Mouse (Mus musculus) gastrocnemius, adult 18-20 months (tissue): ENCODE measurements at regions not wholly inside any gene's neighbourhood (a gene's known extent, or its start where the extent isn't known, plus 50 kb on each side); places are given as distances from the start of the nearest gene placed in this dataset.

ENCODE experiments used
- DNase-seq: peaks from one replicate; pipeline ENCODE4 v3.0.0; 2021; ENCODE audit warnings: low spot score

DNA sequence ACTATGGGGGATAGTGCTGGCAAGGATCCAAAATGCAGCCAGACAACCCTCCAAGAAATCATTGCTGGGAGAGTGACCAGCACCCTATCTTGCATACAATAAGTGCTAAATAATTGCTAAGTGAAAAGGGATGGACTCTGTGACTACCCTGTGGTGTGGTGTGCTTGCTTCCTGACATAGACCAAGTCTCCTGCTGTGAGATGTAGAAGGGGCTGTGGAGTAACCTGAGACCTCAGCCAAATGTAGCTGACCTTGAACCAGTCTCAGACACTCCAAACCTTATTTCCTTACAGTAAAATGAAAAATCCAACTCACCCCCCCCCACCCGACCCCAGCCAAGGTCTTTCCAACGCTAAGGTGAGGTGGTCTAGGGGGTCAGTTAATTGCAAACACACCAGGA lies 221.2 kb upstream of the 4931429L15Rik start:
- DNase-seq = no peak

GRCm38 (mm10) chr9:46538616-46539015 lies 218.8 kb upstream of the 4931429L15Rik start:
- no peak for DNase-seq

- DNase-seq = no peak
Observed at GRCm38 (mm10) chr9:46516401-46517130, 196.8 kb upstream of the 4931429L15Rik start.

GRCm38 (mm10) chr9:46512276-46513051 lies 192.7 kb upstream of the 4931429L15Rik start:
- DNase-seq = no peak

GRCm38 (mm10) chr9:46511307-46511706 lies 191.5 kb upstream of the 4931429L15Rik start:
- no peak for DNase-seq

DNA sequence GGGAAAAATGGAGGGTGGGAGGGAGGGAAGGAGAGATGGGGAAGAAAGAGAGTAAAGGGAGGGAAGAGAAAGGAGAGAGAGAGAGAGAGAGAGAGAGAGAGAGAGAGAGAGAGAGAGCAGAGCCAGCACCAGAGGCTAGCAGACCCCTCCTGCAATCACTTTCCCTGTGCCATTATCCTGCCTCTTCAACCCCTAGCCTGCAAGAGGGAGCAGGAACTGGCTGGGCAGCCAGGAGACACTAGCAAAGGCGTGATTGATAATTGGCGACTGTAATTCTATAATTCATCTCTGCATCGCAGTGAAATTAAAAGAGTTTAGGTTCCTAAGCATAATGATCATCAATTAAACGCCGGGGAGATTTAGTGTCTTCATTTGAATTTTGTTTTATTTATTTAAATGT lies 190.1 kb upstream of the 4931429L15Rik start:
- DNase-seq = no peak

GRCm38 (mm10) chr9:46509458-46509857 lies 189.7 kb upstream of the 4931429L15Rik start:
- DNase-seq = no peak

- DNase-seq = no peak
Observed at GRCm38 (mm10) chr9:46507036-46507435, 187.2 kb upstream of the 4931429L15Rik start.

DNA sequence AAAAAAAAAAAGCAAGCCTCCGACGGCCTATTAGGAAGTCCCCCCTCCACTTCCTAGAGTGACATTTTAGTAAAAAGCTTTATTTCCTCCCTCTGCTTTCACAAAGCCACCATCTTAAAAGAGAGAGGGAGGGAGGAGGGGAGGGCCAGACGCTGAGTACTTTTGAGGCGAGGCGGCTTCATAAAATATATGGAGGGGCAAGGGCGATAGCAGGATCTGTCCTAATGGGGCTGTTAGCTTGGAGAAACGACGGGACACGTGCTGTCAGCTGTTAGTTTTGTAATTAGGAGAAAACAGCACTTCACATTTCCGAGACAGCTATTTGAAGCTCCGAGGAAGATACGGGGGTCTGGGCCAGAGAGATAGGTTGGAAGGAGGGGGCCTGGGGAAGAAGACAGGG lies 184.8 kb upstream of the 4931429L15Rik start:
- no peak for DNase-seq

DNA sequence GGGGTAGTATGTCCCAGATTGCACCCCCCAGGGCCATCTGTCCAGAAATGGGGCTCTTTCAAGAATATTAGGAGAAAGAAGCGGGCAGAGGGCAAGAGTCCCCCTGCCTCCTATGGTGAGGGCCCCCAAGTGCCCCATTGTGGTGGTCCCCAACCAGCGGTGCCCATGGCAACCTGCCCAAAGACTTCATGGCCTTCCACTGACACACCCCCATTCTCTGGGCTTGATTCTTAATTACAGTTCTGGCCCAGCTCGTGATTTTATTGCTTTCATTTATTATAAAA lies 184.3 kb upstream of the 4931429L15Rik start:
- no peak for DNase-seq

DNA sequence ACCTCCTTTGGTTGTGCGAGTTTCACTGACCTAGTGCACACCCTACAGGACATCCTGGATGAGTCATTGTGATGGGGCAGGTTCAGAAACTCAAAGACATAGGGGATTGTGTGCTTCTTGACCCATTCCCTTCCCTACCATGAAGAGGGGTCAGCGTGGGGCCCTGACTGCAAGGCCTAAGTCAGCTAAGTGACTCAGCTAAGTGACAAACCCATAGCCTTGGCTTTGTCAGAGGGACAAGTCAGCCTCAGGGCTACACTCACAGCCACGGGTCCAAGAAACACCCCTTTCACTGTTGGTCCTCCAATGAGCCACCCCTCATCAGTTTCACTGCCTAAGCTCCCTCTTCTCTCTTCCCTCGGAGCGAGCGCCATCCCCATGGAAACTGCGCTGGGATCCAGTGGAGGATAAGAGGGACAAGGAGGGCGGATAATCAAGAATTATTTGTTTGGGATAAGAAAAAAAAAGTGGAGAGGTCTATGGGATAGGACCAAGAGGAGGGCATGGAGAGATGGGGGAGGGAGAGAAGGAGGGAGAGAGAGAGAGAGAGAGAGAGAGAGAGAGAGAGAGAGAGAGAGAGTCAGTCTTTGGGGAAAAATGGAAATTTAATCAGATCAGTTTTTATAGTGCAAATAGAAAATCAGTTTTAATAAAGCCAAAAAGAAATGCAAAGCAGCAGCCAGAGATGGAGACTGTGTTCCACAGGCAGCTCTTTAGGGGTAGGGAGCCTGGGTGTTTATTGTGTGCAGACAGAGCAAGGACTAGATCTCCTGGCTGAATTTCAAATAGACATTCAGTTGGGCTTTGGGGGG lies 183.7 kb upstream of the 4931429L15Rik start:
- DNase-seq = no peak

- no peak for DNase-seq
Observed at GRCm38 (mm10) chr9:46499426-46499825, 179.6 kb upstream of the 4931429L15Rik start.

GRCm38 (mm10) chr9:46498861-46499260 lies 179.1 kb upstream of the 4931429L15Rik start:
- DNase-seq = no peak

GRCm38 (mm10) chr9:46495276-46495675 lies 175.5 kb upstream of the 4931429L15Rik start:
- DNase-seq = no peak

DNA sequence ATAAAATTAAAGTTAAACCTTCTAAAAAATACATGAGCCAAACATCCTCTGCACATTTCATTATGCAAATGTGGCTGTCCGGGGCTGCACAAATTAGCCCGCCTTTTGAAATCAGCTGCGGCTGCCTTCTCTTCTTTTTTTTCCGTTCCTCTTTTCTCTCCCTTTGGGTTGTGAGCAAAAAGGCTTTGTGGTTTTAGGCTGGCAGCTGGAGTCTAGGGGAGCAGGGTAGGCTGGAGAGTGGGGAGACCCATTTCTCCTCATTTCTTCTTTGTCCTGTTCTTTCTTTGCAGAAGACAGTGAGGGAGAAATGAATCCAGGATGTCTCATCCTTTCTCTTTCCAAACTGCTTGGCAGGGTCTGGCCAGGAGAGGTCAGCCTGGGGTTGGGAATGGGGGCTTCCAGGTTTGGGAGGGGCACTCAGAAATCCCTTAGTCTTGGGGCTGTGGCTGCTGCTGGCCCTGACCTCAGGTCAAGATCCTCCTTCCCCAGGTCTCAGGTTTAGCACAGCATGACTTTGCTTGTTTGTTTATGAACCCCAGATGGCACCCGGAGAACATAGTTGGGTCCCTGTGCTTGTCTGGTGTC lies 163.2 kb upstream of the 4931429L15Rik start:
- DNase-seq = no peak

- DNase-seq = no peak
Observed at GRCm38 (mm10) chr9:46482034-46482858, 162.5 kb upstream of the 4931429L15Rik start.

GRCm38 (mm10) chr9:46481491-46481890 lies 161.7 kb upstream of the 4931429L15Rik start:
- DNase-seq = no peak

DNA sequence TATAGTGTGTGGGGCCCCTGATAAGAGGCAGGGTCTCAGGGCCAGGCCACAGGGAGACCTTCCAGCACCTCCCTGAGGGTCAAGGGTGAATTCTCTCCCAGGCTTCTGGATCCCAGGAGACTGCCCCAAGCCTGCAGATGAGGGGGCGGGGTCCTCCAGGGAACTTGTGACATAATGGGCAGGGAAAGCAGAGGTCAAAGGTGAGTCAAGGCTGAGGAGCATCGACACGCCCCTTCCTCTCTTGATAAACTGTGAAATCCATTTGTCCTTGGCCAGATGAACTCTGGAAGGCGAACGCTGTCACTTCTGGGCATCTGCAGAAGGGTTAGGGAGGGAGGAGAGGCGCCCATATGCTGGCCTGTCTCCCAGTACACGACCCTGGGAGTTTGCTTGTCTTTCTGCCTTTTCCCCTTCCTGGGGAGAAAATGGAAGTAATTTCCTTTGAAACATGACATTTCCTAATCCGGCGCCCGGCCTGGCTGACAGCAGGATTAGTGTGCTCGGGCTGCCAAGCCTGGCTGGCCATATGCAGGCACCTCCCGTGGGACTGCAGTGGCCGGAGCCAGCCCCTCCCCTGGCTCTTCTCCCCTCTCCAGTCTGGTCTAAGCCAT lies 160.4 kb upstream of the 4931429L15Rik start:
- DNase-seq = no peak

DNA sequence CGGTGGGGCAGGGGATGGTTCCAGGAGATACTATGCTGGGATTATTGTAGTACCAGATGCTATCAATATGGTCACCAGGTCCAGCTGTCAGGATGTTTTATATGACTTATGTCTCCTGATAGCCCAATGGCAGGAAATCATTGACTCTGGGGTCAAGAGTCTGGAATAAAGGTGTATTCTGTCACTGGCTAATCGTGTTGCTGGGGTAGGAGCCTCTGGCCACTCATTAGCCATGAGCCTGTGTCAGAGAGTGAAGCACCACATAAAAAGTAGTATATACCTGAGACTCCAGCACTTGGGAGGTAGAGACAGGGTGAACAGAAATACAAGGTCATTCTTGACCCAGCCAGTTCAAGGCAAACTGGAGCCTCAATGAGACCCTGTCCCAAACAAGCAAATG lies 158.8 kb upstream of the 4931429L15Rik start:
- no peak for DNase-seq

GRCm38 (mm10) chr9:46476516-46476915 lies 156.7 kb upstream of the 4931429L15Rik start:
- no peak for DNase-seq

DNA sequence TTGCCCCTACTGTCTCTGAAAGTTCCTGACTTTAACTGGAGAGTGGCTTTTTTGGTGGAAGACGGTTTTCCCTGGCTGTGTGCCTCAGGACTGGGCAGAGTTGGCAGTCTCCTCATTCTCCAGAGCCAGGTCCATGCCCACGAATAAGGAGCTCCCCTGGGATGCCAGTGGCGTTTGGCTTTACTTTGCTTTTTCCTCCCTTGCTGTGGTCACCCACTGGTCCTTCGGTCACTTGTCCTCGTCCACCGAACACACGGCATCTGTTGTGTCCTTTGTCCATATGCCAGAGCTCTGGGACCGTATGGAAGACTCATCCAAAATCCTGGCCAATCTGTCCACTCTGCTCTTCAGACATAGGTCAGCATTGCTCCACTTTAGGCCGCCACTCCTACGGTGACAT lies 153.9 kb upstream of the 4931429L15Rik start:
- DNase-seq = no peak
